In genomic region chr14:20701554-20701953, GRCm38 (mm10) we compare ENCODE assay signal across 9 mouse cellular contexts. TPM values are rescaled to one million over a fixed set of nuclear protein-coding genes. Genes with fewer than 3 reads are reported as not detected.
DNase-seq lines count a peak whose midpoint lies in the region; ATAC-seq and TF ChIP-seq lines count a peak whose summit lies in the region.
"Had no signal": no experiment of that assay in that cellular context is flagged by ENCODE, and none has a peak within 500 bp of the region (broad histone marks: within the 10 kb centered on the region; RNA-seq: fewer than 3 reads in every experiment).

No protein-coding gene starts in this region.

- peaks cover 48% of the 10 kb centered on the region for H3K4me1 ChIP-seq in kidney, embryonic 16.5 days (ENCODE audit: insufficient read depth, low read length)
- H3K4me1 ChIP-seq in embryonic facial prominence, embryonic 10.5 days = peaks cover 46% of the 10 kb centered on the region
- peaks cover 10% of the 10 kb centered on the region for H3K4me1 ChIP-seq in hindbrain, postnatal 0 days (ENCODE audit: insufficient read depth, low read length)
- H3K4me1 ChIP-seq in midbrain, embryonic 16.5 days (ENCODE audit: control insufficient read depth, insufficient read depth, low read length) = peaks cover 59% of the 10 kb centered on the region

- H3K9ac ChIP-seq in kidney, embryonic 16.5 days (replicated peaks; ENCODE audit: low read length) = peak overlapping the region; percentile 23
- H3K9ac ChIP-seq in hindbrain, postnatal 0 days (replicated peaks; ENCODE audit: low read length) = peak overlapping the region; percentile 84; the same call in 1 of the 2 replicates
- H3K9ac ChIP-seq in midbrain, embryonic 16.5 days (ENCODE audit: low read depth, low read length) = peak overlapping the region; percentile 0; the same call in 1 of the 2 replicates

- intact Hi-C loops in left cerebral cortex, postnatal 4 days (cut with DNase I) = no loop called here

- no peak for DNase-seq in kidney, postnatal 25 days
- DNase-seq in embryonic facial prominence, embryonic 10.5 days (ENCODE audit: low spot score) = no peak
- DNase-seq in hindbrain, postnatal 0 days (ENCODE audit: low spot score) = no peak
- no peak for DNase-seq in left cerebral cortex, postnatal 4 days
- no peak for DNase-seq in right cerebral cortex, adult 2 months (ENCODE audit: low spot score in 2 of 2)
- no peak for DNase-seq in urinary bladder, postnatal 36 days (ENCODE audit: low spot score in 2 of 2)
- DNase-seq: layer of hippocampus, postnatal 36 days had no signal

- no peak overlapping the region for H3K27ac ChIP-seq in kidney, embryonic 16.5 days (ENCODE audit: low read length)
- no peak overlapping the region for H3K27ac ChIP-seq in embryonic facial prominence, embryonic 10.5 days (replicated peaks)
- no peak overlapping the region for H3K27ac ChIP-seq in hindbrain, postnatal 0 days
- H3K27ac ChIP-seq in midbrain, embryonic 16.5 days (ENCODE audit: low read length) = no peak overlapping the region

- H3K36me3 ChIP-seq in kidney, embryonic 16.5 days (ENCODE audit: insufficient read depth, low read length) = peaks cover 11% of the 10 kb centered on the region; the same call in 1 of the 2 replicates
- H3K36me3 ChIP-seq in embryonic facial prominence, embryonic 10.5 days (replicated peaks) = peaks cover 44% of the 10 kb centered on the region
- H3K36me3 ChIP-seq in hindbrain, postnatal 0 days (ENCODE audit: insufficient read depth, low read length) = peaks cover 4% of the 10 kb centered on the region; the same call in 1 of the 2 replicates
- peaks cover 3% of the 10 kb centered on the region; the same call in 1 of the 2 replicates for H3K36me3 ChIP-seq in midbrain, embryonic 16.5 days (ENCODE audit: control insufficient read depth, insufficient read depth, low read length)

- H3K4me2 ChIP-seq in kidney, embryonic 16.5 days (replicated peaks; ENCODE audit: low read depth, low read length) = peak overlapping the region; percentile 73
- H3K4me2 ChIP-seq in hindbrain, postnatal 0 days (ENCODE audit: low read depth, low read length) = peak overlapping the region; percentile 65
- peak overlapping the region; percentile 73 for H3K4me2 ChIP-seq in midbrain, embryonic 16.5 days (ENCODE audit: low read length)

- no peak for ATAC-seq in kidney, embryonic 16.5 days (ENCODE audit: low FRiP score, low TSS enrichment)
- no peak for ATAC-seq in hindbrain, postnatal 0 days
- ATAC-seq in midbrain, embryonic 16.5 days = no peak

- no peaks in the 10 kb centered on the region for H3K9me3 ChIP-seq in kidney, embryonic 16.5 days (ENCODE audit: low read length)
- no peaks in the 10 kb centered on the region for H3K9me3 ChIP-seq in embryonic facial prominence, embryonic 10.5 days
- no peaks in the 10 kb centered on the region for H3K9me3 ChIP-seq in hindbrain, postnatal 0 days (ENCODE audit: low read length)
- H3K9me3 ChIP-seq in midbrain, embryonic 16.5 days (replicated peaks; ENCODE audit: control insufficient read depth, low read length, poor library complexity, severe bottlenecking) = no peaks in the 10 kb centered on the region

- TF ChIP-seq CTCF in hindbrain, postnatal 0 days (IDR thresholded peaks at IDR 0.05; ENCODE audit: low read depth) = no peak

- peak overlapping the region; percentile 96 for H3K4me3 ChIP-seq in kidney, embryonic 16.5 days (ENCODE audit: low read length)
- peak overlapping the region; percentile 67 for H3K4me3 ChIP-seq in embryonic facial prominence, embryonic 10.5 days
- no peak overlapping the region for H3K4me3 ChIP-seq in hindbrain, postnatal 0 days (ENCODE audit: low read length)
- H3K4me3 ChIP-seq in midbrain, embryonic 16.5 days (ENCODE audit: low read depth, low read length) = peak overlapping the region; percentile 87; the same call in 1 of the 2 replicates

- H3K27me3 ChIP-seq in kidney, embryonic 16.5 days (ENCODE audit: insufficient read depth, low read length) = no peaks in the 10 kb centered on the region
- no peaks in the 10 kb centered on the region for H3K27me3 ChIP-seq in embryonic facial prominence, embryonic 10.5 days (replicated peaks; ENCODE audit: low read depth, poor library complexity, severe bottlenecking)
- H3K27me3 ChIP-seq in hindbrain, postnatal 0 days (ENCODE audit: insufficient read depth, low read length) = no peaks in the 10 kb centered on the region
- H3K27me3 ChIP-seq in midbrain, embryonic 16.5 days (ENCODE audit: control insufficient read depth, insufficient read depth, low read depth, low read length) = no peaks in the 10 kb centered on the region

- 72% methylated on average over 8 of the region's 8 CpGs for WGBS in kidney, embryonic 16.5 days
- WGBS in embryonic facial prominence, embryonic 10.5 days = 83% methylated on average over 8 of the region's 8 CpGs
- 84% methylated on average over 8 of the region's 8 CpGs for WGBS in hindbrain, postnatal 0 days
- WGBS in midbrain, embryonic 16.5 days = 83% methylated on average over 8 of the region's 8 CpGs

RNA-seq across cellular contexts. Expression of gene Chchd1, which starts 1.3 kb away (rescaled TPM):
- polyA plus RNA-seq in kidney, embryonic 16.5 days (2015; fragmentation: Nextera tagmentation; extraction: Ambion mirVana) = 161 and 171 TPM in 2 replicates
- polyA plus RNA-seq in embryonic facial prominence, embryonic 10.5 days (2016; fragmentation: Nextera tagmentation; extraction: Ambion mirVana) = 253 and 263 TPM in 2 replicates
- total RNA-seq in hindbrain, postnatal 0 days (2014; rRNA removed) = 122 and 147 TPM in 2 replicates
- polyA plus RNA-seq in hindbrain, postnatal 0 days (2015; fragmentation: Nextera tagmentation; extraction: Ambion mirVana) = 188 and 193 TPM in 2 replicates
- 166 and 171 TPM in 2 replicates for polyA plus RNA-seq in midbrain, embryonic 16.5 days (2015; fragmentation: Nextera tagmentation; extraction: Ambion mirVana)
- 10 to 100 TPM; 75.5 to 76.4 TPM for total RNA-seq in left cerebral cortex, postnatal 4 days (2021)

RNA-seq across cellular contexts. Expression of gene Zswim8, which starts 5.8 kb away (rescaled TPM):
- 28.3 and 33.6 TPM in 2 replicates for polyA plus RNA-seq in kidney, embryonic 16.5 days (2015; fragmentation: Nextera tagmentation; extraction: Ambion mirVana)
- 34.2 and 36.3 TPM in 2 replicates for polyA plus RNA-seq in embryonic facial prominence, embryonic 10.5 days (2016; fragmentation: Nextera tagmentation; extraction: Ambion mirVana)
- total RNA-seq in hindbrain, postnatal 0 days (2014; rRNA removed) = 149 and 159 TPM in 2 replicates
- 31.3 and 36.8 TPM in 2 replicates for polyA plus RNA-seq in hindbrain, postnatal 0 days (2015; fragmentation: Nextera tagmentation; extraction: Ambion mirVana)
- polyA plus RNA-seq in midbrain, embryonic 16.5 days (2015; fragmentation: Nextera tagmentation; extraction: Ambion mirVana) = 44.9 and 50.3 TPM in 2 replicates
- total RNA-seq in left cerebral cortex, postnatal 4 days (2021) = 100 to 1,000 TPM; 182 to 183 TPM

RNA-seq across cellular contexts. Expression of gene Fut11, which starts 6.8 kb away (rescaled TPM):
- polyA plus RNA-seq in kidney, embryonic 16.5 days (2015; fragmentation: Nextera tagmentation; extraction: Ambion mirVana) = 28.2 and 28.5 TPM in 2 replicates
- 20.2 and 20.9 TPM in 2 replicates for polyA plus RNA-seq in embryonic facial prominence, embryonic 10.5 days (2016; fragmentation: Nextera tagmentation; extraction: Ambion mirVana)
- 18.0 and 19.2 TPM in 2 replicates for total RNA-seq in hindbrain, postnatal 0 days (2014; rRNA removed)
- polyA plus RNA-seq in hindbrain, postnatal 0 days (2015; fragmentation: Nextera tagmentation; extraction: Ambion mirVana) = 24.5 and 26.2 TPM in 2 replicates
- polyA plus RNA-seq in midbrain, embryonic 16.5 days (2015; fragmentation: Nextera tagmentation; extraction: Ambion mirVana) = 25.5 and 27.2 TPM in 2 replicates
- total RNA-seq in left cerebral cortex, postnatal 4 days (2021) = 10 to 100 TPM; 21.9 to 22.3 TPM

RNA-seq across cellular contexts. Expression of gene Sec24c, which starts 27.4 kb away (rescaled TPM):
- polyA plus RNA-seq in kidney, embryonic 16.5 days (2015; fragmentation: Nextera tagmentation; extraction: Ambion mirVana) = 113 and 120 TPM in 2 replicates
- 117 and 120 TPM in 2 replicates for polyA plus RNA-seq in embryonic facial prominence, embryonic 10.5 days (2016; fragmentation: Nextera tagmentation; extraction: Ambion mirVana)
- 166 and 179 TPM in 2 replicates for total RNA-seq in hindbrain, postnatal 0 days (2014; rRNA removed)
- 52.5 and 58.7 TPM in 2 replicates for polyA plus RNA-seq in hindbrain, postnatal 0 days (2015; fragmentation: Nextera tagmentation; extraction: Ambion mirVana)
- polyA plus RNA-seq in midbrain, embryonic 16.5 days (2015; fragmentation: Nextera tagmentation; extraction: Ambion mirVana) = 89.9 and 92.9 TPM in 2 replicates
- total RNA-seq in left cerebral cortex, postnatal 4 days (2021) = 100 to 1,000 TPM; 124 to 151 TPM

RNA-seq across cellular contexts. Expression of gene Ndst2, which starts 32.8 kb away (rescaled TPM):
- 31.6 and 33.5 TPM in 2 replicates for polyA plus RNA-seq in kidney, embryonic 16.5 days (2015; fragmentation: Nextera tagmentation; extraction: Ambion mirVana)
- 24.4 and 25.6 TPM in 2 replicates for polyA plus RNA-seq in embryonic facial prominence, embryonic 10.5 days (2016; fragmentation: Nextera tagmentation; extraction: Ambion mirVana)
- total RNA-seq in hindbrain, postnatal 0 days (2014; rRNA removed) = 19.8 and 23.2 TPM in 2 replicates
- 12.4 and 16.7 TPM in 2 replicates for polyA plus RNA-seq in hindbrain, postnatal 0 days (2015; fragmentation: Nextera tagmentation; extraction: Ambion mirVana)
- polyA plus RNA-seq in midbrain, embryonic 16.5 days (2015; fragmentation: Nextera tagmentation; extraction: Ambion mirVana) = 17.5 and 19.3 TPM in 2 replicates
- 10 to 100 TPM; 22.6 to 23.5 TPM for total RNA-seq in left cerebral cortex, postnatal 4 days (2021)

Comparison
In these comparisons a context has a peak if more than half of its experiments do, and no peak if none do; other contexts are left out.
1. H3K9ac ChIP-seq: peak in every context shown above with its lines; median percentile 84 in hindbrain, postnatal 0 days; 23 in kidney, embryonic 16.5 days; 0 in midbrain, embryonic 16.5 days.